Mouse (Mus musculus): ENCODE measurements at regions not wholly inside any gene's neighbourhood (a gene's known extent, or its start where the extent isn't known, plus 50 kb on each side); places are given as distances from the start of the nearest gene placed in this dataset.

- no peak for DNase-seq (ENCODE audit: low read depth, low spot score)
Observed at GRCm38 (mm10) chr2:166354391-166354790, 198.9 kb upstream of the Sulf2 start.

DNA sequence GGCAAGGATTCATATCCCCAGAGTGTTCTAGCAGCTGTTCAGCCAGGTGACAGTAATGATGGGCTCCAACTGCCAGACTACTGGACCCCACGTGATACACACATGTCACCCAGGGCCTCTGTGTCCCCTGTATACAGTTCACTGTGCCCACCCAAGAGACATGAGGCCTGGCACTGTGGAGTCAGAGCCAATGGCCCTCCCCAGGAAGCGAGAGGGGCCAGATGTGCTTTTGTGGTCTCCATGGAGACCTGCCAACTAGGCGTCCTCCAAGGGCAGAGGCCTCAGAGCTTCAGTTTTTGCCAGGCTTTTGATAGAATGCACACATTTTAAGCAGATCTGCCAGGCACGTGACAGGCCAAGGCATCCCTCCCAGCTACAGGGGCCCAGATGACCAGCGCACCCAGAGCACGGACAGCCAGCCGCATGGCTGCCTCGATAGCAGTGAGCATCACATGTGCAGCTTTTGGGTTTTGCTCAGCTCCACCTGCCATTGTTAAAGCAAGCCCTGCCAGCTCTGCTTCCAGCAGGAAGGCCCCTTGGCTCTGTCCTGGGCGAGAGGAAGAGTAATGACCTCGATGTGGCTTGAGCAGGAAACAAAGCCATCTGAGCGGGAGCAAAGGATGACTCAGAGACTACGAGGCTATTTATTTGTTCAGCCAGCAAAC is 198.1 kb upstream of the Sulf2 start:
- no peak for DNase-seq (ENCODE audit: low read depth, low spot score)

DNA sequence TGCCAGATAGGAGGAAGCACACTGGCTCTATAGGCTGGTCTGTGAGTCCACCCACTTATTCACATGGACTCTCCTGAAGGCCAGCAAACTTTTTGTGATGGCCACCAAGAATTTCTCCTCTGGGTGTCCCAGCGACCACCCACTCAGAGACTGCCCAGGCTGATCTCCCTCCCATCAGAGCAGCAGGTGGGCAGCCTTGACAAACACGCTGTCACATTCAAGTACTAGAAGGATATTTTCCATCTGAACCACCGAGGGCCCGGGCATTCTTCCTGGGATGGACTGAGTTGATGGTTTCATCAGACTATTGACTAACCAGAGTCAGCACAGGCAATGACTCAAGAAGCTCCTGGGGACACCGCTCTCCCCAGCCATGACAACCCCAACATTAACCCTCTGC is 196.5 kb upstream of the Sulf2 start:
- DNase-seq (ENCODE audit: low read depth, low spot score), result no peak

DNA sequence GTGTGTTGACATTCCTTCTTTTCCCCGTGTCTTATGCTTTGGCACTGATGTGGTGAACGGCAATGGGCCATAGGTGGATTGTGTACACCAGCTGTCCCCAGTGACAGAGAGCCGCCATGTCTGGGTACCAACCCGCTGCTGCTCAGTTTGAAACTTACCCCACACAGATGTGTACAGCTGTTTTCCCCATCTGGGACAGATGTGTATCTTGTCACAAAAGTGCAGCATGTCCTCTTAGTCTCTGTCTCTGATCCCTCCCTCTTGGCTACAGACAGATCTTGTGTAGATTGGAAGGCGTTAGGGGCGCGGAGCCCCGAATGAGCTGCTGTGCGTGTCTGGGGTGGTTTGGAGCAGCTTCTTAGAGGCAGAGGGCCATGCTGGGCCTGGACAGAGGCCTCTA is 196.1 kb upstream of the Sulf2 start:
- no peak for DNase-seq (ENCODE audit: low read depth, low spot score)

- no peak for DNase-seq (ENCODE audit: low read depth, low spot score)
Observed at GRCm38 (mm10) chr2:166348654-166349053, 193.2 kb upstream of the Sulf2 start.

DNA sequence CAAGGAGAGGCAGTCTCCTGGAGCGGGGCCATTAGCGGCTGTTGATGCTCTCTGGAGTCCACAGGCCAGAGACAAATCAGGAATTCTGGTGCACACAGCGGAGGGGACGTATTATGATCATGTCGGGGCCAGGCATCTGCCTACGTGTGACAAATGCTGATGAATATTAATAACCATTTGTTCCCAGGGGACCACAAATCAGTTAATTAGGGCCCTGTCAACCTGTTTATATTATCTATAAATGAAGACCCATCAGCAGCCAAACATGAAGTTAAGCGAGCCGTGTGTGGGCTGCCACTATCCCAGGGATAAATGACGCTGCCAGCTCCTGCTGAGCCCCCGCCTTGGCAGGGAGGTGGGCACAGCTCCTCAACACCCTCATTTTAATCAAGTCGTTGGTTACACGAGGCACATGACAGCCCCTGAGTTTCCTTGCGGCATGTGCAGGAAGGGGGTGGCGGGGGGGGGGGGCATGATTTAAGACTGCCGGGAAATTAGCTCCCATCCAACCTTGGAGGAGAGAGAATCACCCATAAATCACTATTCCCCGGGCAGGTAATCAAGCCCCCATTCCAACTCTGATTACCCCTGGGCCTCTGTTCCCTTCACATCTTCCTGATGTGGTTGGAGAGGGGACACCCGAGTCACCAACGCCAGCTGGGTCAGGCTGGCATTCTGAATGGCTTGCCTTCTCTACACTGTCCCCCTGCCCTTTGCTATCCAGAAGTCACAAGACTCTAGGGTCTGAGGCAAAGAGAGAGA is 191.1 kb upstream of the Sulf2 start:
- no peak for DNase-seq (ENCODE audit: low read depth, low spot score)

GRCm38 (mm10) chr2:166343551-166344340 is 188.3 kb upstream of the Sulf2 start:
- DNase-seq (ENCODE audit: low read depth, low spot score), result no peak

DNA sequence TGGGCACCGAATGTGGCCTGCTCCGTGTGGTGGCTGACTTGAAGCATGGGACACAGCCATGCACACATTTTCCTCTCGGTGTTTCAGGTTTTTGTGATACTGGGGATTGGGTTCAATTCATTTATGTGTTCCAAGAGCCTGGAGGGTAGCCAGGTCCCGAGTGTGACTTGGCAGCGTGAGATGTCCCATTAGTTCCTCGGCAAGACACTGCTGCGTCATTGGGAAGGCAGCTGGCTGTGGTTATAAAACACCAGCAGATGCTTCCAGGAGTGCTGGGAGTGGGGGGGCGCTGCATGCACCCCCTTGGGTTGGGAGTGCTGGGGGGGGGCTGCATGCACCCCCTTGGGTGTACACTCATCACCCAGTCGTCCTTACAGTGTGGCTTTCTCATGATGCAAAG is 186.9 kb upstream of the Sulf2 start:
- DNase-seq (ENCODE audit: low read depth, low spot score), result no peak

DNA sequence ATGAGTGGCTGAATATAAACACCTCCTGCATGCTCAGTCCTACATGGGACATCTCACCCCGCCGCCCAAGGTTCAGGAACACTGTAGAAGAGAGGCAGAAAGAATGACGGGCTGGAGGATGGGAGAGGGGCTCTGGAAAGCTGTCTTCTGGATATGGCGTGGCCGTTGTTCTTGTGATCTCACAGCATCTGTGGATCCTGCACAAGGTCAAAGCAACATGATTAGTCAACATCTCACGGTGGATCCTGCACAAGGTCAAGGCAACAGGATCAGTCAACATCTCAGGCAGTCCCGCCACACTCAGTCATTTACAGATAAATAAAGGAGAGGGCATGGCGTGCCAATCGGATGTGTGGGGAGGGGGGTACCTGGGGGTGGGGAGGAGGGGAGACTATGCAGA is 184.7 kb upstream of the Sulf2 start:
- DNase-seq (ENCODE audit: low read depth, low spot score), result no peak

GRCm38 (mm10) chr2:166339427-166339826 is 184.0 kb upstream of the Sulf2 start:
- DNase-seq (ENCODE audit: low read depth, low spot score), result no peak

GRCm38 (mm10) chr2:166338396-166339085 is 183.1 kb upstream of the Sulf2 start:
- no peak for DNase-seq (ENCODE audit: low read depth, low spot score)

- DNase-seq (ENCODE audit: low read depth, low spot score), result no peak
Observed at GRCm38 (mm10) chr2:166337666-166338065, 182.2 kb upstream of the Sulf2 start.

GRCm38 (mm10) chr2:166335702-166336101 is 180.2 kb upstream of the Sulf2 start:
- DNase-seq (ENCODE audit: low read depth, low spot score), result no peak

DNA sequence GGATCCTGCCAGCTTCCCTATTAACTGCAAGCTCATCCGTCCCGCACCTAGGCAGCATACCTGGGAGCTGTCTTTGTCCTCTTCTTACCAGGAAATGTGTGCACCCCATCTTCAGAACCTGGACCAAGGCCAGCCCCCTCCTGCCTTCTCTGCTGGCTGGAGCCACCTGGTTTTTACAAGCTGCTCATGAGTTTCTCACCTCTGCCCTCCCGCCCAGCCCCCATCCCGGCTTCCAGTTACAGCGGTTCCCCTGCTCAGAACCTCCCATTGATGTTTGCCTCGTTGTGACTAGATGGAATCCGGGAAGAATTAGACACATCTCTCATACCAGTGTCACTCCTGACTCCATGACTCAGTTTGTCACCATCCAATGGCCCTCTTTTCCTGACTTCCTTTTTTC is 179.1 kb upstream of the Sulf2 start:
- DNase-seq (ENCODE audit: low read depth, low spot score), result no peak

- DNase-seq (ENCODE audit: low read depth, low spot score), result no peak
Observed at GRCm38 (mm10) chr2:166333818-166334217, 178.4 kb upstream of the Sulf2 start.

DNA sequence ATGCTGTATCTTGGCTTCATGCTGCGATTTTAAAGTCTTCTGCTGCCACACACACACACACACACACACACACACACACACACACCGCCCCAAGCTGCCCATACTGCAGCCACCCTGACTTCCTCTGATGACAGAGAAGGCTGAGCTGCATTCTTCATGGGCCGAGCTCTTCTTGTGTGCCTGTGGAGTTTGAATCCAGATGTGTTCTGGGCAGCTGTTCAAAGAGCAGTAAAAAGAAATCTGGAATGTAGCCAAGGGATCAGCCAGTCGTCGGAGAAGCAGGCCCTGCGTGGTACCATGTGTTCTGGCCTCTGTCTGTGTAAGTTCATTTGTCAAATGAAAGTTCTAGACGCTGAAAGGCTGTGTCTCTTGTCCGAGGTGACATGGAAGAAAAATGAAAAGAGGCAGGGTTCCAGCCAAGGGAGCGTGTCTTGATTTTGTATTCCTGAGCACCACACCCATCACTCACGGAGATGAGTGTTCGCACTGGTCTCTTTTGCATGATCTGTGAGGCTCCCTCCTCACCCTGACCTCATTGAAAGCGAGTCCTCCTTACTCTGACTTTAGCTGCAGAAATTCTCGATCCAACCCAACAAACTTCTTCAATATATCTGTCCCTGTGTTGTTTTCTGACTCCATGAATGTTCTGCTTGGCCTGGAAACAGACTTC is 177.4 kb upstream of the Sulf2 start:
- no peak for DNase-seq (ENCODE audit: low read depth, low spot score)

DNA sequence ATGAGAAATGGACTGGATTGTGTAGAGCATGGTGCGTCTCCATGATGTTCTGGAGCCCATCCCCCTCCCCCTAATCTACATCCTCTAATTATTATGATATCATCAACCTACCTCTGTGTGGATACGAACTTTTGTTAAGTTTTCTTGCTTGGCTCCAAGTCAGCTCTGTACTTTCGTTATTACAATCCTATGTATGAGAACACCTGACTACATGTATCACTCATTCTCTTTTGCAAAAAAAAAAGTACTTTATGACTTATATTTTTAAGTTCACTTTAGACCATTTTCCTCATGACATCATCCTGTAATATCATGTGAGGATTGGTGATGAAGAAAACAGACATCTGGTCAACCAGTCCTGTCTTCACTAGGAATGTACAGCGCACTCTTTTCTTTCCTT is 175.7 kb upstream of the Sulf2 start:
- no peak for DNase-seq (ENCODE audit: low read depth, low spot score)

- DNase-seq (ENCODE audit: low read depth, low spot score), result no peak
Observed at GRCm38 (mm10) chr2:166330364-166330763, 174.9 kb upstream of the Sulf2 start.

GRCm38 (mm10) chr2:166329556-166330340 is 174.3 kb upstream of the Sulf2 start:
- no peak for DNase-seq (ENCODE audit: low read depth, low spot score)

GRCm38 (mm10) chr2:166326932-166327331 is 171.5 kb upstream of the Sulf2 start:
- DNase-seq (ENCODE audit: low read depth, low spot score), result no peak

GRCm38 (mm10) chr2:166324954-166325353 is 169.5 kb upstream of the Sulf2 start:
- DNase-seq (ENCODE audit: low read depth, low spot score), result no peak
